Mouse (Mus musculus) macrophage (primary cell): ENCODE measurements around the gene Hoxc9. TPM values are rescaled to one million over a fixed set of nuclear protein-coding genes. Genes with fewer than 3 reads are reported as not detected.

ENCODE experiments used
- H3K27ac ChIP-seq: fragments of 350-480 bp; formaldehyde crosslinking; 2 replicates; pipeline ENCODE4 v1.9.0; 2021
- H3K36me3 ChIP-seq: fragments of 350-480 bp; formaldehyde crosslinking; 2 replicates; pipeline ENCODE4 v1.9.0; 2021; ENCODE audit errors: inconsistent target
- H3K4me3 ChIP-seq: fragments of 350-480 bp; formaldehyde crosslinking; 2 replicates; pipeline ENCODE4 v1.9.0; 2021; ENCODE audit errors: inconsistent target
- H3K79me2 ChIP-seq: fragments of 350-480 bp; formaldehyde crosslinking; 2 replicates; pipeline ENCODE4 v1.9.0; 2021; ENCODE audit errors: inconsistent target
- WGBS: methylation state at CpG from one replicate; pipeline ENCODE4 v1.1.7; 2026; ENCODE audit warnings: inconsistent platforms; ENCODE audit not compliant: missing documents; 5-methylcytosine and 5-hydroxymethylcytosine counted together
- polyA plus RNA-seq: library from polyadenylated mRNA; stranded (reverse); fragments of 250-400 nt; gene quantifications from 3 replicates; pipeline ENCODE4 v1.2.4, GENCODE M21; 2018; ENCODE audit warnings: inconsistent platforms

The Hoxc9 gene
- polyA plus RNA-seq, 1 experiment from 2014 or later, result not detected

- no peaks in the 10 kb centered on the region for H3K79me2 ChIP-seq
- H3K27ac ChIP-seq, result no peak overlapping the region
- no peaks in the 10 kb centered on the region for H3K36me3 ChIP-seq
- no peak overlapping the region for H3K4me3 ChIP-seq
- WGBS, result 5% methylated on average over 20 of the region's 20 CpGs
These were observed 26.5 kb upstream of the Hoxc9 start for GRCm38 (mm10) chr15:102949696-102950095.

- WGBS, result 16% methylated on average over 2 of the region's 2 CpGs
- H3K27ac ChIP-seq, result no peak overlapping the region
- H3K79me2 ChIP-seq, result no peaks in the 10 kb centered on the region
These were observed 25.4 kb upstream of the Hoxc9 start for GRCm38 (mm10) chr15:102950877-102951276.

GRCm38 (mm10) chr15:102953561-102953960 is 22.7 kb upstream of the Hoxc9 start:
- WGBS, result 19% methylated on average over 6 of the region's 6 CpGs
- H3K4me3 ChIP-seq, result no peak overlapping the region
- H3K27ac ChIP-seq, result no peak overlapping the region
- H3K79me2 ChIP-seq, result no peaks in the 10 kb centered on the region
- no peaks in the 10 kb centered on the region for H3K36me3 ChIP-seq

More at GRCm38 (mm10) chr15:102950877-102951276, 25.4 kb upstream of the Hoxc9 start:
- H3K36me3 ChIP-seq, result no peaks in the 10 kb centered on the region
- no peak overlapping the region for H3K4me3 ChIP-seq

GRCm38 (mm10) chr15:102954192-102955006 is 21.8 kb upstream of the Hoxc9 start, which contains the start of gene Hoxc11:
Gene Hoxc11, plus strand, starts transcription at chr15:102954427.
- Histone ChIP-seq H3K27ac (no peak within 1 kb of the TSS), H3K79me2 (no peaks in the 10 kb centered on the region), H3K36me3 (no peaks in the 10 kb centered on the region), H3K4me3 (no peak within 1 kb of the TSS)
- 5% methylated on average over 56 of the region's 57 CpGs for WGBS

GRCm38 (mm10) chr15:102955007-102955382 is 21.2 kb upstream of the Hoxc9 start:
- H3K27ac ChIP-seq, result no peak overlapping the region
- 6% methylated on average over 18 of the region's 28 CpGs for WGBS
- H3K4me3 ChIP-seq, result no peak overlapping the region
- no peaks in the 10 kb centered on the region for H3K79me2 ChIP-seq
- no peaks in the 10 kb centered on the region for H3K36me3 ChIP-seq

- H3K4me3 ChIP-seq, result no peak overlapping the region
- H3K79me2 ChIP-seq, result no peaks in the 10 kb centered on the region
- WGBS, result 4% methylated on average over 40 of the region's 40 CpGs
These were observed 20.2 kb upstream of the Hoxc9 start for GRCm38 (mm10) chr15:102955833-102956640.

GRCm38 (mm10) chr15:102956906-102957305 is 19.3 kb upstream of the Hoxc9 start:
- Histone ChIP-seq H3K4me3 (no peak overlapping the region), H3K27ac (no peak overlapping the region), H3K79me2 (no peaks in the 10 kb centered on the region), H3K36me3 (no peaks in the 10 kb centered on the region)
- 9% methylated on average over 12 of the region's 12 CpGs for WGBS

More at GRCm38 (mm10) chr15:102955833-102956640, 20.2 kb upstream of the Hoxc9 start:
- Histone ChIP-seq H3K36me3 (no peaks in the 10 kb centered on the region), H3K27ac (no peak overlapping the region)

- Histone ChIP-seq H3K27ac (no peak overlapping the region), H3K36me3 (no peaks in the 10 kb centered on the region), H3K4me3 (no peak overlapping the region), H3K79me2 (no peaks in the 10 kb centered on the region)
- WGBS, result 7% methylated on average over 13 of the region's 13 CpGs
These were observed 16.5 kb upstream of the Hoxc9 start for GRCm38 (mm10) chr15:102959663-102960191.

- Histone ChIP-seq H3K27ac (no peak overlapping the region), H3K79me2 (no peaks in the 10 kb centered on the region), H3K36me3 (no peaks in the 10 kb centered on the region), H3K4me3 (no peak overlapping the region)
- WGBS, result 8% methylated on average over 5 of the region's 6 CpGs
These were observed 14.5 kb upstream of the Hoxc9 start for GRCm38 (mm10) chr15:102961728-102962127.

- Histone ChIP-seq H3K79me2 (no peaks in the 10 kb centered on the region), H3K27ac (no peak overlapping the region), H3K36me3 (no peaks in the 10 kb centered on the region), H3K4me3 (no peak overlapping the region)
- WGBS, result 12% methylated on average over 13 of the region's 13 CpGs
These were observed 13.7 kb upstream of the Hoxc9 start for GRCm38 (mm10) chr15:102962492-102962891.

GRCm38 (mm10) chr15:102963259-102963658 is 13.0 kb upstream of the Hoxc9 start:
- Histone ChIP-seq H3K27ac (no peak overlapping the region), H3K36me3 (no peaks in the 10 kb centered on the region), H3K4me3 (no peak overlapping the region), H3K79me2 (no peaks in the 10 kb centered on the region)
- WGBS, result 7% methylated on average over 8 of the region's 8 CpGs

- H3K36me3 ChIP-seq, result no peaks in the 10 kb centered on the region
- no peak overlapping the region for H3K27ac ChIP-seq
- H3K4me3 ChIP-seq, result no peak overlapping the region
- H3K79me2 ChIP-seq, result no peaks in the 10 kb centered on the region
- WGBS, result 3% methylated on average over 28 of the region's 28 CpGs
These were observed 12.3 kb upstream of the Hoxc9 start for GRCm38 (mm10) chr15:102963671-102964640.

- no peak overlapping the region for H3K27ac ChIP-seq
- no peak overlapping the region for H3K4me3 ChIP-seq
- 11% methylated on average over 26 of the region's 26 CpGs for WGBS
- no peaks in the 10 kb centered on the region for H3K79me2 ChIP-seq
- H3K36me3 ChIP-seq, result no peaks in the 10 kb centered on the region
These were observed 11.0 kb upstream of the Hoxc9 start for GRCm38 (mm10) chr15:102965003-102965891.
